Mouse (Mus musculus) MEL (cell line): ENCODE measurements around the gene Sirpb1a. TPM values are rescaled to one million over a fixed set of nuclear protein-coding genes. Genes with fewer than 3 reads are reported as not detected.

Experiments
- DNase-seq: peaks from one replicate; pipeline ENCODE4 v3.0.0; 2011; ENCODE audit warnings: low read depth, low spot score
- H3K27ac ChIP-seq: 2 replicates; pipeline ENCODE4 v1.5.1; 2012; ENCODE audit warnings: low read depth, mild to moderate bottlenecking, control low read depth, low read length, moderate library complexity; ENCODE audit not compliant: control insufficient read depth
- H3K27me3 ChIP-seq, 2 experiments: fragments of 150-350 bp in 1 of 2; sonication (generic) in 1 of 2; 2 replicates each; pipeline ENCODE4 v1.6.1; 2012; ENCODE audit warnings: low read length in 2 of 2, mild to moderate bottlenecking in 2 of 2, improper control_type of control experiment in 1 of 2, moderate library complexity in 1 of 2; ENCODE audit not compliant: insufficient read depth in 2 of 2, control insufficient read depth in 1 of 2
- H3K36me3 ChIP-seq, 2 experiments: 2 replicates each; pipeline ENCODE4 v1.6.1; 2012 to 2014; ENCODE audit warnings: low read length in 2 of 2, improper control_type of control experiment in 1 of 2, inconsistent platforms in 1 of 2, mild to moderate bottlenecking in 1 of 2; ENCODE audit not compliant: insufficient read depth in 2 of 2, control insufficient read depth in 1 of 2
- H3K4me1 ChIP-seq, 2 experiments: fragments of 150-350 bp in 1 of 2; sonication (generic) in 1 of 2; 2 replicates each; pipeline ENCODE4 v1.6.1; 2012; ENCODE audit warnings: low read length in 2 of 2, improper control_type of control experiment in 1 of 2, mild to moderate bottlenecking in 1 of 2; ENCODE audit not compliant: insufficient read depth in 2 of 2, control insufficient read depth in 1 of 2
- H3K4me3 ChIP-seq, 2 experiments: fragments of 150-350 bp in 1 of 2; sonication (generic) in 1 of 2; 2 replicates each; pipeline ENCODE4 v1.5.1; 2012; ENCODE audit warnings: low read depth in 2 of 2, low read length in 2 of 2, mild to moderate bottlenecking in 2 of 2, moderate library complexity in 2 of 2, control low read depth in 1 of 2, improper control_type of control experiment in 1 of 2; ENCODE audit not compliant: control insufficient read depth in 1 of 2, insufficient read depth in 1 of 2
- H3K79me2 ChIP-seq: 2 replicates; pipeline ENCODE4 v1.6.1; 2012; ENCODE audit warnings: mild to moderate bottlenecking, low read length, moderate library complexity; ENCODE audit not compliant: control insufficient read depth, poor library complexity, insufficient read depth
- H3K9ac ChIP-seq: 2 replicates; pipeline ENCODE4 v1.6.1; 2012; ENCODE audit warnings: low read depth, mild to moderate bottlenecking, control low read depth, low read length, moderate library complexity; ENCODE audit not compliant: control insufficient read depth, poor library complexity, severe bottlenecking
- H3K9me3 ChIP-seq: fragments of 150-350 bp; sonication (generic); replicated peaks from 2 replicates; pipeline ENCODE4 v1.6.1; 2012; ENCODE audit warnings: mild to moderate bottlenecking, low read length, improper control_type of control experiment, moderate library complexity; ENCODE audit not compliant: insufficient read depth
- BHLHE40 ChIP-seq: IDR thresholded peaks from 2 replicates; pipeline ENCODE4 v1.6.1; 2012; ENCODE audit warnings: low read depth, mild to moderate bottlenecking, inconsistent platforms, low read length, improper control_type of control experiment, borderline replicate concordance
- CHD1 ChIP-seq: IDR thresholded peaks from 2 replicates; pipeline ENCODE4 v1.6.1; 2012; ENCODE audit warnings: low read depth, mild to moderate bottlenecking, inconsistent platforms, low read length, improper control_type of control experiment
- CHD2 ChIP-seq: IDR thresholded peaks from 2 replicates; pipeline ENCODE4 v1.6.1; 2011; ENCODE audit warnings: low read length, improper control_type of control experiment
- E2F4 ChIP-seq: IDR thresholded peaks from 2 replicates; pipeline ENCODE4 v1.6.1; 2011; ENCODE audit warnings: low read depth, low read length, improper control_type of control experiment, borderline replicate concordance
- GABPA ChIP-seq: IDR thresholded peaks from 2 replicates; pipeline ENCODE4 v1.6.1; 2012; ENCODE audit warnings: low read depth, mild to moderate bottlenecking, inconsistent platforms, low read length, improper control_type of control experiment, moderate library complexity
- GATA1 ChIP-seq: IDR thresholded peaks from 2 replicates; pipeline ENCODE4 v1.6.1; 2011; ENCODE audit warnings: low read depth, low read length, improper control_type of control experiment
- KAT2A ChIP-seq: conservative IDR thresholded peaks from 2 replicates; pipeline ENCODE4 v1.6.1; 2012; ENCODE audit warnings: low read depth, low read length, improper control_type of control experiment, inconsistent platforms
- MAFK ChIP-seq: IDR thresholded peaks from 2 replicates; pipeline ENCODE4 v1.6.1; 2011; ENCODE audit warnings: low read depth, mild to moderate bottlenecking, low read length, improper control_type of control experiment, borderline replicate concordance
- MAZ ChIP-seq: IDR thresholded peaks from 2 replicates; pipeline ENCODE4 v1.6.1; 2012; ENCODE audit warnings: low read depth, mild to moderate bottlenecking, inconsistent platforms, low read length, improper control_type of control experiment
- MEF2A ChIP-seq: IDR thresholded peaks from 2 replicates; pipeline ENCODE4 v1.6.1; 2014; ENCODE audit warnings: low read depth, mild to moderate bottlenecking, inconsistent platforms, low read length, improper control_type of control experiment; ENCODE audit not compliant: poor library complexity, insufficient replicate concordance, severe bottlenecking; ENCODE audit errors: extremely low read depth
- MYB ChIP-seq: IDR thresholded peaks from 2 replicates; pipeline ENCODE4 v1.6.1; 2011; ENCODE audit warnings: mild to moderate bottlenecking, low read depth, low read length, improper control_type of control experiment
- MYC ChIP-seq: IDR thresholded peaks from 2 replicates; pipeline ENCODE4 v1.6.1; 2011; ENCODE audit warnings: low read depth, mild to moderate bottlenecking, low read length, improper control_type of control experiment, moderate library complexity
- POLR2A ChIP-seq, 2 experiments: IDR thresholded peaks; 2 replicates each; pipeline ENCODE4 v1.6.1; 2011 to 2012; ENCODE audit warnings: low read length in 2 of 2, mild to moderate bottlenecking in 2 of 2, control low read depth in 1 of 2, improper control_type of control experiment in 1 of 2, low read depth in 1 of 2, moderate library complexity in 1 of 2; ENCODE audit not compliant: control insufficient read depth in 1 of 2, insufficient read depth in 1 of 2, poor library complexity in 1 of 2
- POLR2AphosphoS5 ChIP-seq: IDR thresholded peaks from 2 replicates; pipeline ENCODE4 v1.6.1; 2012; ENCODE audit warnings: low read depth, borderline replicate concordance, mild to moderate bottlenecking, inconsistent platforms, low read length, moderate library complexity, mixed read lengths
- RAD21 ChIP-seq: IDR thresholded peaks from 2 replicates; pipeline ENCODE4 v1.6.1; 2011; ENCODE audit warnings: mild to moderate bottlenecking, low read depth, low read length, improper control_type of control experiment
- RCOR1 ChIP-seq: IDR thresholded peaks from 2 replicates; pipeline ENCODE4 v1.6.1; 2012; ENCODE audit warnings: low read depth, mild to moderate bottlenecking, inconsistent platforms, low read length, improper control_type of control experiment
- TCF12 ChIP-seq: IDR thresholded peaks from 2 replicates; pipeline ENCODE4 v1.6.1; 2014; ENCODE audit warnings: low read depth, mild to moderate bottlenecking, inconsistent platforms, low read length, improper control_type of control experiment, moderate library complexity
- UBTF ChIP-seq: IDR thresholded peaks from 2 replicates; pipeline ENCODE4 v1.6.1; 2012; ENCODE audit warnings: low read depth, mild to moderate bottlenecking, inconsistent platforms, low read length, improper control_type of control experiment, moderate library complexity, borderline replicate concordance; ENCODE audit not compliant: insufficient read depth
- USF1 ChIP-seq: IDR thresholded peaks from 2 replicates; pipeline ENCODE4 v1.6.1; 2014; ENCODE audit warnings: low read depth, mild to moderate bottlenecking, inconsistent platforms, low read length, improper control_type of control experiment, moderate library complexity
- USF2 ChIP-seq, 2 experiments: IDR thresholded peaks; 2 replicates each; pipeline ENCODE4 v1.6.1; 2011 to 2012; ENCODE audit warnings: improper control_type of control experiment in 2 of 2, low read length in 2 of 2, borderline replicate concordance in 1 of 2, inconsistent platforms in 1 of 2, low read depth in 1 of 2, mild to moderate bottlenecking in 1 of 2; ENCODE audit not compliant: insufficient read depth in 1 of 2
- ZMIZ1 ChIP-seq: IDR thresholded peaks from 2 replicates; pipeline ENCODE4 v1.6.1; 2012; ENCODE audit warnings: low read depth, mild to moderate bottlenecking, inconsistent platforms, low read length, improper control_type of control experiment, moderate library complexity
- ZNF384 ChIP-seq: IDR thresholded peaks from 2 replicates; pipeline ENCODE4 v1.6.1; 2012; ENCODE audit warnings: low read depth, mild to moderate bottlenecking, inconsistent platforms, low read length, improper control_type of control experiment
- polyA plus RNA-seq, 2 experiments: library from polyadenylated mRNA; stranded (reverse) in 1 of 2; unstranded in 1 of 2; fragments of >175 nt in 1 of 2; fragments of >200 nt in 1 of 2; gene quantifications; 2 replicates each; pipeline versions ENCODE4 v1.2.1 to v1.2.4; 2012; ENCODE audit warnings: low replicate concordance in 2 of 2, low read depth in 1 of 2; ENCODE audit not compliant: insufficient read length in 2 of 2, insufficient read depth in 1 of 2, missing spikeins in 1 of 2
- total RNA-seq: library from RNA; depleted of rRNA; stranded (reverse); fragments of 300-350 nt; gene quantifications from 2 replicates; pipeline ENCODE4 v1.2.3, GENCODE M21; 2012

The Sirpb1a gene
- total and polyA plus RNA-seq, 3 experiments: not detected

DNA sequence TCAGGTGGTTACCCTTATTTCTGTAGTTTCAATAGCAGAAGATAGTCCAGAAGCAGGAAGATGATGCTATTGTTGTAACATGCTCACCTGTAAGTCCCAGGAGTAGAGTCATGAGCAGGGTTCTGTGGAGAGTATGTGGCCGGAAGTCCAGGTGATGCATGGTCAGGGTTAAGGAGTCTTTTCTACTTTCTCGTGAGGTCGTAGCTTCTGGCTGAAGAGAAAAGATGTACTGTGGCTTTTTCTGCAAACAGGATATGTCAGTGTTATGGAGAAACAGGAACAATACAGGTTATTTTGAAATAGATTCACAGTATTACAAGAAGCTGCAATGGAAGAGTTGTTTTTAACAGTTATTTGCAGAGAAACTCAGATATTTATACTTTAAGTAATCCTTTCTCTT lies 94.3 kb downstream of the Sirpb1a start, which contains the start of gene Gm9733:
Gene Gm9733 (minus strand): TSS at position 240 of the 400 bp plus-strand sequence.
- no peak for DNase-seq
- Histone ChIP-seq H3K9me3 (no peaks in the 10 kb centered on the region), H3K79me2 (no peaks in the 10 kb centered on the region), H3K9ac (no peak within 1 kb of the TSS), H3K27me3 (no peaks in the 10 kb centered on the region), H3K4me3 (no peak within 1 kb of the TSS), H3K27ac (no peak within 1 kb of the TSS), H3K36me3 (no peaks in the 10 kb centered on the region), H3K4me1 (no peaks in the 10 kb centered on the region)
- TF ChIP-seq TCF12 (no peak), UBTF (no peak), USF2 (IDR thresholded peaks at IDR 0.05; ENCODE audit: borderline replicate concordance in 1 of 2, insufficient read depth in 1 of 2, low read depth in 1 of 2, low read length in 2 of 2) (no peak), GABPA (no peak), GATA1 (no peak), RAD21 (no peak), KAT2A (no peak), ZMIZ1 (no peak), ZNF384 (no peak), POLR2AphosphoS5 (no peak), MEF2A (no peak), RCOR1 (no peak), MAZ (no peak), MYC (no peak), MAFK (no peak), E2F4 (no peak), CHD2 (no peak), USF1 (no peak), CHD1 (no peak), MYB (no peak)

DNA sequence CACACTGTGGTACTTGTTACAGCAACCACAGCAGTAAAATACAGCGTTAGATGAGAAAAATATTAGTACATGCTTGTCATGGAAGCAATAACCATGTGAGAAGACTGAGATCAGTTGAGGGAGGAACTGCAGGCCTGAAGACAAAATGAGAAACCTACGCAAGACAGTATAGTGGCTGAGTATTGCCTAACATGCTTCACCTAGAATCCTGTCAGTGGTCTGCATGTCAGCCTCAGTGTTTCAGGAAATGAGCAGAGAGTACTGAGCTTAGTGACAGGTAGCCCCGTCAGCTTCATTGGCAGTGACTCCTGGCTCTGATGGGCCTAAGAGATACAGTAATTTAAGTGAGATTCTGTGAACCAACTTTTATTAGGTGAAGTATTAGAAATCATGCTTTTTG lies 94.8 kb downstream of the Sirpb1a start:
- Histone ChIP-seq H3K4me3 (no peak overlapping the region), H3K36me3 (no peaks in the 10 kb centered on the region), H3K9me3 (no peaks in the 10 kb centered on the region), H3K27me3 (no peaks in the 10 kb centered on the region), H3K27ac (no peak overlapping the region), H3K4me1 (no peaks in the 10 kb centered on the region), H3K79me2 (no peaks in the 10 kb centered on the region), H3K9ac (no peak overlapping the region)
- TF ChIP-seq BHLHE40 (no peak), POLR2A (IDR thresholded peaks at IDR 0.05; ENCODE audit: control insufficient read depth in 1 of 2, insufficient read depth in 1 of 2, low read depth in 1 of 2, low read length in 2 of 2, poor library complexity in 1 of 2) (no peak)
- no peak for DNase-seq
